In genomic region chr16:25415186-25415585, GRCm38 (mm10) we compare ENCODE assay signal across 27 mouse cellular contexts.
DNase-seq lines count a peak whose midpoint lies in the region; ATAC-seq lines count a peak whose summit lies in the region.
"Had no signal": no experiment of that assay in that cellular context is flagged by ENCODE, and none has a peak within 500 bp of the region (broad histone marks: within the 10 kb centered on the region; RNA-seq: fewer than 3 reads in every experiment).

No protein-coding gene starts in this region.

- no peaks in the 10 kb centered on the region for H3K9me3 ChIP-seq in embryonic facial prominence, embryonic 14.5 days (ENCODE audit: control insufficient read depth, low read length)
- H3K9me3 ChIP-seq in embryonic facial prominence, embryonic 10.5 days = no peaks in the 10 kb centered on the region
- no peaks in the 10 kb centered on the region for H3K9me3 ChIP-seq in lung, embryonic 15.5 days
- H3K9me3 ChIP-seq: embryonic facial prominence, embryonic 12.5 days; embryonic facial prominence, embryonic 15.5 days; forebrain, embryonic 10.5 days; forebrain, embryonic 12.5 days; G1E had no signal

- no peak overlapping the region for H3K27ac ChIP-seq in embryonic facial prominence, embryonic 14.5 days (replicated peaks; ENCODE audit: low read depth, low read length)
- H3K27ac ChIP-seq in embryonic facial prominence, embryonic 10.5 days (replicated peaks) = no peak overlapping the region
- 0 out of 2 replicates have a peak overlapping the region, but pooled peaks have one; percentile 4 for H3K27ac ChIP-seq in lung, embryonic 15.5 days
- H3K27ac ChIP-seq: embryonic facial prominence, embryonic 12.5 days; embryonic facial prominence, embryonic 15.5 days; forebrain, embryonic 10.5 days; forebrain, embryonic 12.5 days had no signal

- no peak overlapping the region for H3K4me3 ChIP-seq in embryonic facial prominence, embryonic 14.5 days (ENCODE audit: low read depth, low read length)
- H3K4me3 ChIP-seq in embryonic facial prominence, embryonic 10.5 days = no peak overlapping the region
- H3K4me3 ChIP-seq in lung, embryonic 15.5 days = no peak overlapping the region
- H3K4me3 ChIP-seq: embryonic facial prominence, embryonic 12.5 days; embryonic facial prominence, embryonic 15.5 days; erythroblast, embryonic 14.5 days; forebrain, embryonic 10.5 days; forebrain, embryonic 12.5 days had no signal

- ATAC-seq in embryonic facial prominence, embryonic 14.5 days (ENCODE audit: low read depth) = no peak
- no peak for ATAC-seq in lung, embryonic 15.5 days (ENCODE audit: borderline replicate concordance, extremely low read depth, low FRiP score, low TSS enrichment)
- ATAC-seq: CD4-positive, CD25-positive, alpha-beta regulatory T cell, adult 4 months; forebrain, embryonic 14.5 days; forebrain, embryonic 16.5 days had no signal

- peak; percentile 70 for DNase-seq in embryonic facial prominence, embryonic 14.5 days (ENCODE audit: low spot score)
- DNase-seq in embryonic facial prominence, embryonic 10.5 days (ENCODE audit: low spot score) = no peak
- DNase-seq in lung, adult 18-20 months = no peak
- peak; percentile 61 for DNase-seq in NIH3T3 (ENCODE audit: low read depth)
- DNase-seq in skeletal muscle tissue, adult 2 months (ENCODE audit: low read depth, low spot score) = peak; percentile 39
- DNase-seq in cerebellum, postnatal 4 days (ENCODE audit: low spot score in 2 of 2) = no peak
- DNase-seq: adrenal gland, adult 8-10 months; adrenal gland, postnatal 14 days; adrenal gland, postnatal 36 days; B cell, adult 2 months; cerebellum, adult 11-12 months; cerebellum, adult 2 months; cerebellum, adult 9-10 months; cerebellum, postnatal 10 days; cerebellum, postnatal 25 days; embryo, embryonic 11 days had no signal

- peaks cover 21% of the 10 kb centered on the region for H3K4me1 ChIP-seq in embryonic facial prominence, embryonic 14.5 days (ENCODE audit: control insufficient read depth, insufficient read depth, low read length)
- H3K4me1 ChIP-seq in embryonic facial prominence, embryonic 10.5 days = peaks cover 21% of the 10 kb centered on the region
- peaks cover 10% of the 10 kb centered on the region for H3K4me1 ChIP-seq in lung, embryonic 15.5 days

- H3K36me3 ChIP-seq in embryonic facial prominence, embryonic 14.5 days (ENCODE audit: control insufficient read depth, insufficient read depth, low read length) = no peaks in the 10 kb centered on the region
- no peaks in the 10 kb centered on the region for H3K36me3 ChIP-seq in embryonic facial prominence, embryonic 10.5 days (replicated peaks)
- H3K36me3 ChIP-seq in lung, embryonic 15.5 days = no peaks in the 10 kb centered on the region
- H3K36me3 ChIP-seq: embryonic facial prominence, embryonic 12.5 days; embryonic facial prominence, embryonic 15.5 days; forebrain, embryonic 10.5 days; forebrain, embryonic 12.5 days; G1E had no signal

- H3K9ac ChIP-seq in embryonic facial prominence, embryonic 14.5 days (ENCODE audit: low read depth, low read length) = no peak overlapping the region
- no peak overlapping the region for H3K9ac ChIP-seq in lung, embryonic 15.5 days
- H3K9ac ChIP-seq: embryonic facial prominence, embryonic 12.5 days; embryonic facial prominence, embryonic 15.5 days; forebrain, embryonic 12.5 days had no signal

- no peak overlapping the region for H3K4me2 ChIP-seq in embryonic facial prominence, embryonic 14.5 days (ENCODE audit: low read depth, low read length)
- H3K4me2 ChIP-seq in lung, embryonic 15.5 days = no peak overlapping the region
- H3K4me2 ChIP-seq: embryonic facial prominence, embryonic 12.5 days; embryonic facial prominence, embryonic 15.5 days; forebrain, embryonic 12.5 days had no signal

- H3K27me3 ChIP-seq in embryonic facial prominence, embryonic 14.5 days (replicated peaks; ENCODE audit: control insufficient read depth, insufficient read depth, low read length) = no peaks in the 10 kb centered on the region
- H3K27me3 ChIP-seq in embryonic facial prominence, embryonic 10.5 days (replicated peaks; ENCODE audit: low read depth, poor library complexity, severe bottlenecking) = no peaks in the 10 kb centered on the region
- H3K27me3 ChIP-seq in lung, embryonic 15.5 days = no peaks in the 10 kb centered on the region
- H3K27me3 ChIP-seq: CH12.LX; embryonic facial prominence, embryonic 12.5 days; embryonic facial prominence, embryonic 15.5 days; forebrain, embryonic 12.5 days had no signal

Comparison
In these comparisons a context has a peak if more than half of its experiments do, and no peak if none do; other contexts are left out.
1. DNase-seq: peak in embryonic facial prominence, embryonic 14.5 days (single experiment), NIH3T3 (single experiment) and skeletal muscle tissue, adult 2 months (single experiment); none in embryonic facial prominence, embryonic 10.5 days (single experiment), lung, adult 18-20 months (0 of 2) and cerebellum, postnatal 4 days (0 of 2).